Mouse (Mus musculus): ENCODE measurements around the gene Ngp.

The Ngp gene

GRCm38 (mm10) chr9:110436041-110436440 lies 16.5 kb downstream of the Ngp start:
- no peak for DNase-seq

GRCm38 (mm10) chr9:110440049-110440448 lies 20.5 kb downstream of the Ngp start:
- DNase-seq, result no peak

GRCm38 (mm10) chr9:110440559-110440958 lies 21.0 kb downstream of the Ngp start:
- no peak for DNase-seq

GRCm38 (mm10) chr9:110448356-110448755 lies 28.8 kb downstream of the Ngp start:
- no peak for DNase-seq

- DNase-seq, result peak; percentile 79
These were observed 29.5 kb downstream of the Ngp start for GRCm38 (mm10) chr9:110448857-110449617.

GRCm38 (mm10) chr9:110452523-110452922 lies 33.0 kb downstream of the Ngp start:
- DNase-seq, result no peak

- DNase-seq, result no peak
These were observed 38.4 kb downstream of the Ngp start for GRCm38 (mm10) chr9:110457926-110458325.

- no peak for DNase-seq
These were observed 39.7 kb downstream of the Ngp start for GRCm38 (mm10) chr9:110459145-110459727.

- peak; percentile 63 for DNase-seq
These were observed 41.6 kb downstream of the Ngp start for GRCm38 (mm10) chr9:110460884-110461815.

GRCm38 (mm10) chr9:110462321-110462720 lies 42.8 kb downstream of the Ngp start:
- DNase-seq, result peak; percentile 26

- DNase-seq, result no peak
These were observed 44.5 kb downstream of the Ngp start for GRCm38 (mm10) chr9:110463983-110464591.

GRCm38 (mm10) chr9:110465336-110465735 lies 45.8 kb downstream of the Ngp start:
- DNase-seq, result no peak

GRCm38 (mm10) chr9:110466179-110466578 lies 46.6 kb downstream of the Ngp start:
- DNase-seq, result peak; percentile 79

All from thymus, postnatal 4 days (tissue).